Mouse (Mus musculus) neural tube, embryonic 12.5 days (tissue): Measurements from ENCODE around the gene Lypla2. TPM values are rescaled to one million over a fixed set of nuclear protein-coding genes. Genes with fewer than 3 reads are reported as not detected.
A peak's percentile ranks its signal among the peaks of the same experiment; 100 is the strongest.

ENCODE experiments used
- ATAC-seq: fragments of 200-750 bp; cut with Nextera tagmentation; 2 replicates; pipeline ENCODE4 v1.8.0; 2017; ENCODE audit warnings: low read depth, mild to moderate bottlenecking, moderate TSS enrichment, moderate library complexity; ENCODE audit not compliant: low FRiP score
- H3K27ac ChIP-seq: fragments of 300-500 bp; sonication (generic); 2 replicates; pipeline ENCODE4 v1.5.1; 2016
- H3K27me3 ChIP-seq: fragments of 300-500 bp; sonication (generic); replicated peaks from 2 replicates; pipeline ENCODE4 v1.6.1; 2016; ENCODE audit warnings: mild to moderate bottlenecking
- H3K36me3 ChIP-seq: fragments of 300-500 bp; sonication (generic); 2 replicates; pipeline ENCODE4 v1.6.1; 2016; ENCODE audit warnings: mild to moderate bottlenecking
- H3K4me1 ChIP-seq: fragments of 300-500 bp; sonication (generic); 2 replicates; pipeline ENCODE4 v1.6.1; 2016
- H3K4me2 ChIP-seq: fragments of 300-500 bp; sonication (generic); replicated peaks from 2 replicates; pipeline ENCODE4 v1.6.1; 2016; ENCODE audit warnings: mild to moderate bottlenecking
- H3K4me3 ChIP-seq: fragments of 300-500 bp; sonication (generic); 2 replicates; pipeline ENCODE4 v1.5.1; 2016
- H3K9ac ChIP-seq: fragments of 300-500 bp; sonication (generic); 2 replicates; pipeline ENCODE4 v1.6.1; 2016; ENCODE audit warnings: mild to moderate bottlenecking
- H3K9me3 ChIP-seq: fragments of 300-500 bp; sonication (generic); 2 replicates; pipeline ENCODE4 v1.6.1; 2016; ENCODE audit warnings: mild to moderate bottlenecking
- WGBS: fragments of 180-500 bp; shearing (Covaris S2); methylation state at CpG from one replicate; pipeline ENCODE4 v1.1.7; 2016; 5-methylcytosine and 5-hydroxymethylcytosine counted together
- polyA plus RNA-seq: library from polyadenylated mRNA; unstranded; fragments of >200 nt; fragmentation: Nextera tagmentation; extraction: Ambion mirVana; gene quantifications from 2 replicates; pipeline ENCODE4 v1.2.1, GENCODE M21; 2016

The Lypla2 gene
- polyA plus RNA-seq, 1 experiment from 2014 or later, result 194 TPM

- Histone ChIP-seq H3K4me1 (peaks cover 10% of the 10 kb centered on the region), H3K4me3 (no peak overlapping the region), H3K9ac (no peak overlapping the region), H3K27ac (no peak overlapping the region), H3K9me3 (no peaks in the 10 kb centered on the region), H3K4me2 (no peak overlapping the region), H3K36me3 (peaks cover 14% of the 10 kb centered on the region; the same call in 1 of the 2 replicates), H3K27me3 (no peaks in the 10 kb centered on the region)
- 87% methylated on average over 5 of the region's 5 CpGs for WGBS
- no peak for ATAC-seq
These were observed 47.1 kb downstream of the Lypla2 start for GRCm38 (mm10) chr4:135925341-135925740.

GRCm38 (mm10) chr4:135924418-135924817 lies 48.0 kb downstream of the Lypla2 start:
- WGBS, result 90% methylated on average over 2 of the region's 2 CpGs
- H3K4me1 ChIP-seq, result peaks cover 10% of the 10 kb centered on the region
- H3K36me3 ChIP-seq, result peaks cover 13% of the 10 kb centered on the region; the same call in 1 of the 2 replicates
- H3K9ac ChIP-seq, result no peak overlapping the region
- no peak overlapping the region for H3K4me3 ChIP-seq
- H3K4me2 ChIP-seq, result no peak overlapping the region
- H3K27me3 ChIP-seq, result no peaks in the 10 kb centered on the region
- ATAC-seq, result no peak
- no peak overlapping the region for H3K27ac ChIP-seq
- no peaks in the 10 kb centered on the region for H3K9me3 ChIP-seq

- no peak overlapping the region for H3K9ac ChIP-seq
- WGBS, result 88% methylated on average over 1 of the region's 1 CpGs
- H3K4me3 ChIP-seq, result no peak overlapping the region; the same call in 1 of the 2 replicates
These were observed 50.2 kb downstream of the Lypla2 start for GRCm38 (mm10) chr4:135922190-135922589.

GRCm38 (mm10) chr4:135921257-135922120 lies 50.9 kb downstream of the Lypla2 start:
- 0 out of 2 replicates have a peak, but pooled peaks have one; percentile 35 for ATAC-seq

More at GRCm38 (mm10) chr4:135922190-135922589, 50.2 kb downstream of the Lypla2 start:
- peaks cover 10% of the 10 kb centered on the region for H3K4me1 ChIP-seq
- H3K36me3 ChIP-seq, result peaks cover 13% of the 10 kb centered on the region; the same call in 1 of the 2 replicates
- H3K4me2 ChIP-seq, result peak overlapping the region; percentile 92
- no peaks in the 10 kb centered on the region for H3K9me3 ChIP-seq
- no peak overlapping the region for H3K27ac ChIP-seq
- ATAC-seq, result no peak
- no peaks in the 10 kb centered on the region for H3K27me3 ChIP-seq

GRCm38 (mm10) chr4:135920304-135921241 lies 51.9 kb downstream of the Lypla2 start, which contains the start of gene Fuca1:
Gene Fuca1 (plus strand): TSS chr4:135920735.
- peak within 1 kb of the TSS; percentile 39; the same call in 1 of the 2 replicates for H3K27ac ChIP-seq
- WGBS, result 2% methylated on average over 60 of the region's 60 CpGs
- ATAC-seq, result peak; percentile 98

More at GRCm38 (mm10) chr4:135921257-135922120, 50.9 kb downstream of the Lypla2 start:
- H3K9me3 ChIP-seq, result no peaks in the 10 kb centered on the region
- peak overlapping the region; percentile 92 for H3K4me2 ChIP-seq
- H3K36me3 ChIP-seq, result peaks cover 10% of the 10 kb centered on the region; the same call in 1 of the 2 replicates
- no peaks in the 10 kb centered on the region for H3K27me3 ChIP-seq
- peak overlapping the region; percentile 39; the same call in 1 of the 2 replicates for H3K27ac ChIP-seq
- H3K9ac ChIP-seq, result peak overlapping the region; percentile 74
- peak overlapping the region; percentile 79 for H3K4me3 ChIP-seq
- WGBS, result 8% methylated on average over 26 of the region's 26 CpGs
- H3K4me1 ChIP-seq, result peaks cover 10% of the 10 kb centered on the region

GRCm38 (mm10) chr4:135919280-135919639 lies 53.2 kb downstream of the Lypla2 start:
- Histone ChIP-seq H3K9me3 (no peaks in the 10 kb centered on the region), H3K4me2 (no peak overlapping the region), H3K27ac (no peak overlapping the region), H3K4me3 (no peak overlapping the region), H3K9ac (no peak overlapping the region), H3K4me1 (peaks cover 10% of the 10 kb centered on the region), H3K27me3 (no peaks in the 10 kb centered on the region), H3K36me3 (no peaks in the 10 kb centered on the region; the same call in 1 of the 2 replicates)
- no peak for ATAC-seq
- WGBS, result 90% methylated on average over 3 of the region's 3 CpGs

More at GRCm38 (mm10) chr4:135920304-135921241, 51.9 kb downstream of the Lypla2 start, which contains the start of gene Fuca1:
- H3K27me3 ChIP-seq, result no peaks in the 10 kb centered on the region
- H3K4me2 ChIP-seq, result peak within 1 kb of the TSS; percentile 92
- H3K4me1 ChIP-seq, result peaks cover 10% of the 10 kb centered on the region
- H3K9me3 ChIP-seq, result no peaks in the 10 kb centered on the region
- peak within 1 kb of the TSS; percentile 74 for H3K9ac ChIP-seq
- peaks cover 2% of the 10 kb centered on the region; the same call in 1 of the 2 replicates for H3K36me3 ChIP-seq
- H3K4me3 ChIP-seq, result peak within 1 kb of the TSS; percentile 79

- 89% methylated on average over 13 of the region's 13 CpGs for WGBS
- Histone ChIP-seq H3K36me3 (no peaks in the 10 kb centered on the region; the same call in 1 of the 2 replicates), H3K9me3 (no peaks in the 10 kb centered on the region), H3K4me1 (peaks cover 10% of the 10 kb centered on the region), H3K27ac (no peak overlapping the region), H3K9ac (no peak overlapping the region), H3K4me2 (no peak overlapping the region), H3K27me3 (no peaks in the 10 kb centered on the region), H3K4me3 (no peak overlapping the region)
- no peak for ATAC-seq
These were observed 53.7 kb downstream of the Lypla2 start for GRCm38 (mm10) chr4:135918635-135919279.

Other genes with a start within 250 kb of the Lypla2 start
- gene Il22ra1, start 244.5 kb downstream of the Lypla2 start, polyA plus RNA-seq, result not detected in 2 replicates
- gene Myom3, start 212.9 kb downstream of the Lypla2 start, polyA plus RNA-seq, result 1.1 and 1.5 TPM in 2 replicates
- 279 and 303 TPM in 2 replicates for gene Srsf10, start 116.9 kb downstream of the Lypla2 start, polyA plus RNA-seq
- gene Pnrc2, start 98.8 kb downstream of the Lypla2 start, polyA plus RNA-seq, result 145 and 154 TPM in 2 replicates
- 0.32 and 0.34 TPM in 2 replicates for gene Cnr2, start 77.2 kb downstream of the Lypla2 start, polyA plus RNA-seq
- gene Fuca1, start 51.9 kb downstream of the Lypla2 start, polyA plus RNA-seq, result 48.2 and 53.6 TPM in 2 replicates
- 55.9 and 56.6 TPM in 2 replicates for gene Hmgcl, start 26.2 kb downstream of the Lypla2 start, polyA plus RNA-seq
- gene Gale, start 8.9 kb downstream of the Lypla2 start, polyA plus RNA-seq, result 34.8 and 38.9 TPM in 2 replicates
- 63.2 and 63.3 TPM in 2 replicates for gene Pithd1, start 14.6 kb upstream of the Lypla2 start, polyA plus RNA-seq
- gene Eloa, start 49.1 kb upstream of the Lypla2 start, polyA plus RNA-seq, result 32.1 and 35.0 TPM in 2 replicates
- gene Rpl11, start 80.8 kb upstream of the Lypla2 start, polyA plus RNA-seq, result 293 and 294 TPM in 2 replicates
- gene Id3, start 170.9 kb upstream of the Lypla2 start, polyA plus RNA-seq, result 325 and 330 TPM in 2 replicates
- 9.5 and 10.4 TPM in 2 replicates for gene E2f2, start 199.8 kb upstream of the Lypla2 start, polyA plus RNA-seq
- gene Asap3, start 233.7 kb upstream of the Lypla2 start, polyA plus RNA-seq, result 10.4 and 11.4 TPM in 2 replicates